Mouse (Mus musculus) myocyte (in vitro differentiated cells): ENCODE measurements around the gene Nkd2.

Experiments used
- CEBPB ChIP-seq: IDR thresholded peaks from 2 replicates; pipeline ENCODE4 v1.6.1; 2011; ENCODE audit warnings: mild to moderate bottlenecking, moderate library complexity; ENCODE audit not compliant: poor library complexity, insufficient read depth, severe bottlenecking
- MAX ChIP-seq: IDR thresholded peaks from one replicate; pipeline ENCODE4 v1.6.1; 2011; ENCODE audit warnings: low read depth, mild to moderate bottlenecking, control low read depth
- MYOD1 ChIP-seq, 3 experiments: IDR thresholded peaks; one replicate each; pipeline ENCODE4 v1.6.1; 2011; ENCODE audit warnings: control low read depth in 2 of 3, low read depth in 2 of 3, mild to moderate bottlenecking in 2 of 3, moderate library complexity in 1 of 3; ENCODE audit not compliant: insufficient read length in 2 of 3, control insufficient read depth in 1 of 3
- MYOG ChIP-seq, 3 experiments: IDR thresholded peaks; one replicate each; pipeline ENCODE4 v1.6.1; 2011; ENCODE audit warnings: control low read depth in 2 of 3, low read depth in 2 of 3, mild to moderate bottlenecking in 2 of 3; ENCODE audit not compliant: insufficient read length in 2 of 3, control insufficient read depth in 1 of 3, insufficient read depth in 1 of 3
- POLR2A ChIP-seq: IDR thresholded peaks from one replicate; pipeline ENCODE4 v1.6.1; 2011; ENCODE audit warnings: low read depth, mild to moderate bottlenecking, control low read depth, moderate library complexity; ENCODE audit not compliant: insufficient read length
- POLR2AphosphoS2 ChIP-seq: IDR thresholded peaks from one replicate; pipeline ENCODE4 v1.6.1; 2011; ENCODE audit warnings: low read depth, control low read depth; ENCODE audit not compliant: insufficient read length
- SRF ChIP-seq: IDR thresholded peaks from one replicate; pipeline ENCODE4 v1.6.1; 2011; ENCODE audit warnings: low read depth; ENCODE audit not compliant: control insufficient read depth, insufficient read length
- USF1 ChIP-seq: IDR thresholded peaks from one replicate; pipeline ENCODE4 v1.6.1; 2011; ENCODE audit warnings: low read depth, mild to moderate bottlenecking, control low read depth, moderate library complexity

DNA sequence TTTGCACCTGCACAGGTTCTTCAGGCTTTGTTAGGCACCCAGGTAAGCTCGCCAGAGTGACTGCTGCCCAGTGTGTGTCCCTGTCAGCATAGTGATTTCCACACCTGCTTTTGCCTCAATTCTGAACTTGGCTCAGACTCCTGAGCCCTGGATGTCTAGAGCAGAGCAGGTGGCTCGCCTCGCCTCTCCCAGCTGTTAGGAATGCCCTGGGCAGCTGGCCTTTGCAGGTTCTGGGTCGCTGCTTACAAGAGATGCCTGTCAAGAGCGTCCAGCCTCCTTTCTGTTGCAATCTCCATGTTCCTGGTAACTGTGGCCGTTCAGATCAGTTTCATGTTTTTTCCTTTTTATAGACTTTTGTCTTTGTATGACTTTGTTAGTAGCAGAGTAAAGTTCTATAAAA, 31.1 kb downstream of the Nkd2 start:
- no peak for TF ChIP-seq USF1
- TF ChIP-seq POLR2AphosphoS2, result no peak
- TF ChIP-seq MYOD1 (IDR thresholded peaks at IDR 0.05; ENCODE audit: control insufficient read depth in 1 of 3, insufficient read length in 2 of 3, low read depth in 2 of 3), result peak in 1 of 3 experiments; percentile 53
- TF ChIP-seq MYOG (IDR thresholded peaks at IDR 0.05; ENCODE audit: control insufficient read depth in 1 of 3, insufficient read depth in 1 of 3, insufficient read length in 2 of 3, low read depth in 2 of 3), result peak in 2 of 3 experiments; percentile 31 to 61
- no peak for TF ChIP-seq MAX
- no peak for TF ChIP-seq CEBPB
- no peak for TF ChIP-seq POLR2A
- TF ChIP-seq SRF, result no peak
